Mouse (Mus musculus) heart, adult 2 months (tissue): ENCODE data around the gene Ets1.

Experiments
- CTCF ChIP-seq: fragments of 200-600 bp; IDR thresholded peaks from 2 replicates; pipeline ENCODE4 v1.8.1; 2022; ENCODE audit warnings: antibody characterized with exemption, mild to moderate bottlenecking, moderate library complexity
- POLR2A ChIP-seq: fragments of 200-500 bp; IDR thresholded peaks from 2 replicates; pipeline ENCODE4 v1.6.1; 2011; ENCODE audit warnings: mild to moderate bottlenecking, low read depth, low read length, control low read depth; ENCODE audit not compliant: insufficient read depth

- TF ChIP-seq CTCF = no peak
- TF ChIP-seq POLR2A = no peak
Observed at GRCm38 (mm10) chr9:32748552-32748951, 112.5 kb downstream of the Ets1 start.
